Mouse (Mus musculus): ENCODE results near the gene Cd63. TPM values are rescaled to one million over a fixed set of nuclear protein-coding genes. Genes with fewer than 3 reads are reported as not detected.

Cd63 gene
- 76.2 and 79.5 TPM in 2 replicates for polyA plus RNA-seq (2012; rRNA removed)

DNA sequence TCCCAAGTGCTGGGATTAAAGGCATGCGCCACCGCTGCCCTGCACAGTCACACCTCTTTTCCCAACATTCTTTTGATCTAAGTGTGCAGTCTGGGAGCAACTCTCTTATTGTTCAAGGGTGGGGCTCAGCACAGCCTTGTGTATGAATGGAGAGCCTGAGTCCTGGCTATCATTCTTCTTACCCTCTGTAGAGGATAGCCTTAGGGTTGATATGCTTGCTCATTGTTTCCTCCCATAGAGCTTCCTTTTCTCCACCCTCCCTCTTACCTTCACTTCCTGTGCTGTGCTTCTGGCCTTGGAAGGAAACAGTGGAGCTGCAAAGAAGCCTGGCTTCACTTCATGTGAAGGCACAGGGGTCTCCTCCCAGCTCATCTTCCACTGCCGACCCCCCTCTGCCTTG lies at the start of gene Cd63:
Gene Cd63, plus strand, starts transcription at position 292 of the 400 bp plus-strand sequence.
- Histone ChIP-seq H3K4me3 (ENCODE audit: insufficient read depth, low read length) (no peak within 1 kb of the TSS), H3K27ac (ENCODE audit: insufficient read depth, low read length) (no peak within 1 kb of the TSS), H3K4me1 (ENCODE audit: control insufficient read depth, insufficient read depth, low read length) (no peaks in the 10 kb centered on the region)
- TF ChIP-seq CTCF (IDR thresholded peaks at IDR 0.05; ENCODE audit: extremely low read depth, insufficient read depth, low read length) (no peak), POLR2A (IDR thresholded peaks at IDR 0.05; ENCODE audit: extremely low read depth, insufficient read depth, low read length) (no peak)

DNA sequence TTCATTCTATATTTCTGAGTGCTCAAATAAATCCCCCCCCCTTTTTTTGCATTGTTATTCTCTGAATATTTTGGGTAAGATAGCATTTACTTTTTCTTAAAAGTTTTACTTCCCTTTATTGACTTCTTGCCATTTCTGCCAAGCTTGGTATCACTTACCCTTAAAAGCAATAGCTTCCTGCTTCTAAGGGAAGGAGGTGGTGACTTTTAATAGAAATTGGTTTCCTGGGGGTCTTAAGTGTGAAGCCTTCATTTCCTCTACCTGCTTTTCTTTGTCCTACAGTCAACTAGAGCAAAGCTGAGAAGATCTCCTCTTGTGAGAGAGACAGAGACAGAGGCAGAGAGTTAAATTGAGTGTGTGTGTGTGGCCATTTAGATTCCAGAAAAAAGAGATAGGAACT lies 39.6 kb upstream of the Cd63 start:
- no peak overlapping the region for H3K27ac ChIP-seq (ENCODE audit: insufficient read depth, low read length)
- no peak overlapping the region for H3K4me3 ChIP-seq (ENCODE audit: insufficient read depth, low read length)
- H3K4me1 ChIP-seq (ENCODE audit: control insufficient read depth, insufficient read depth, low read length), result no peaks in the 10 kb centered on the region
- no peak for TF ChIP-seq POLR2A (IDR thresholded peaks at IDR 0.05; ENCODE audit: extremely low read depth, insufficient read depth, low read length)
- no peak for TF ChIP-seq CTCF (IDR thresholded peaks at IDR 0.05; ENCODE audit: extremely low read depth, insufficient read depth, low read length)

DNA sequence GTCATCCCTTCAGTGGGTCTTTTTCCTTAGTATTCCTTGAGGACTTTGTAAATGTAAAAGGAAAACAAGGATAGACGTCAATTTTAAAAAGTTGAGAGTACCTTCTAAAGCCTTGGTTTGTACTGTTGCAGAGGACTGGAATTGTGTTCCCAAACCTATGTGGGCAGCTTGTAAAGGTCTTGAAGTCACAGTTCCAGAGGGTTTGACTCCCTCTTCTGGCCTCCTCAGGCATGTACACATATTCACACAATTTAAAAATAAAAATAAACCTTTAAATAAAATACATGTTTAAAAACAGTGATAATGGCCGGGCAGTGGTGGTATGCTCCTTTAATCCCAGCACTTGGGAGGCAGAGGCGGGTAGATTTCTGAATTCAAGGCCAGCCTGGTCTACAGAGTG lies 34.7 kb upstream of the Cd63 start:
- peak; percentile 14; the same call in 1 of the 2 replicates for TF ChIP-seq CTCF (IDR thresholded peaks at IDR 0.05; ENCODE audit: extremely low read depth, insufficient read depth, low read length)
- TF ChIP-seq POLR2A (IDR thresholded peaks at IDR 0.05; ENCODE audit: extremely low read depth, insufficient read depth, low read length), result no peak
- peaks cover 2% of the 10 kb centered on the region; the same call in 1 of the 2 replicates for H3K4me1 ChIP-seq (ENCODE audit: control insufficient read depth, insufficient read depth, low read length)
- H3K4me3 ChIP-seq (ENCODE audit: insufficient read depth, low read length), result no peak overlapping the region
- no peak overlapping the region for H3K27ac ChIP-seq (ENCODE audit: insufficient read depth, low read length)

- Histone ChIP-seq H3K27ac (ENCODE audit: insufficient read depth, low read length) (no peak overlapping the region), H3K4me3 (ENCODE audit: insufficient read depth, low read length) (no peak overlapping the region), H3K4me1 (ENCODE audit: control insufficient read depth, insufficient read depth, low read length) (peaks cover 2% of the 10 kb centered on the region; the same call in 1 of the 2 replicates)
- TF ChIP-seq POLR2A (IDR thresholded peaks at IDR 0.05; ENCODE audit: extremely low read depth, insufficient read depth, low read length) (no peak), CTCF (IDR thresholded peaks at IDR 0.05; ENCODE audit: extremely low read depth, insufficient read depth, low read length) (no peak)
Observed at GRCm38 (mm10) chr10:128866518-128866917, 34.3 kb upstream of the Cd63 start.

- TF ChIP-seq POLR2A (IDR thresholded peaks at IDR 0.05; ENCODE audit: extremely low read depth, insufficient read depth, low read length), result no peak
- no peak for TF ChIP-seq CTCF (IDR thresholded peaks at IDR 0.05; ENCODE audit: extremely low read depth, insufficient read depth, low read length)
Observed at GRCm38 (mm10) chr10:128870341-128870740, 30.4 kb upstream of the Cd63 start.

DNA sequence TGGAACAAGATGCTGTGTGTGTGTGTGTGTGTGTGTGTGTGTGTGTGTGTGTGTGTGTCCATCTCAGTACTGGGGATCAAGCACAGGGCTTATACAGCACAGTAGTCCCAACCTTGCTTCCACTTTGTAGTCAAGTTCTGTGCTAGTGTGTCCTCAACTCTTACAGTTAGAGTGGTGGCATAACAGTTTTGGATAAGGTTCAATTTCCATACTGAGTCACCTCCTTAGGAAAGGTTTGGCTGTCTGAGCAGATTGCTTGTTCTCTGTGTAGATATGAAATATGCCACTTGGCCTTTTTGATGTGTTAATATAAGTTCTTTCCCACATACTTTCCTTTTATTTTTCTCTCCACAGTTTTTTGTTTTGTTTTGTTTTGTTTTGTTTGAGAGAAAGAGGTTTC lies 22.5 kb upstream of the Cd63 start:
- no peak overlapping the region for H3K27ac ChIP-seq (ENCODE audit: insufficient read depth, low read length)
- H3K4me3 ChIP-seq (ENCODE audit: insufficient read depth, low read length), result no peak overlapping the region
- TF ChIP-seq CTCF (IDR thresholded peaks at IDR 0.05; ENCODE audit: extremely low read depth, insufficient read depth, low read length) (no peak), POLR2A (IDR thresholded peaks at IDR 0.05; ENCODE audit: extremely low read depth, insufficient read depth, low read length) (no peak)
- no peaks in the 10 kb centered on the region for H3K4me1 ChIP-seq (ENCODE audit: control insufficient read depth, insufficient read depth, low read length)

More at GRCm38 (mm10) chr10:128870341-128870740, 30.4 kb upstream of the Cd63 start:
- peaks cover 2% of the 10 kb centered on the region; the same call in 1 of the 2 replicates for H3K4me1 ChIP-seq (ENCODE audit: control insufficient read depth, insufficient read depth, low read length)
- H3K4me3 ChIP-seq (ENCODE audit: insufficient read depth, low read length), result no peak overlapping the region
- no peak overlapping the region for H3K27ac ChIP-seq (ENCODE audit: insufficient read depth, low read length)

GRCm38 (mm10) chr10:128878811-128879210 lies 22.0 kb upstream of the Cd63 start:
- no peak for TF ChIP-seq CTCF (IDR thresholded peaks at IDR 0.05; ENCODE audit: extremely low read depth, insufficient read depth, low read length)
- TF ChIP-seq POLR2A (IDR thresholded peaks at IDR 0.05; ENCODE audit: extremely low read depth, insufficient read depth, low read length), result no peak
- Histone ChIP-seq H3K27ac (ENCODE audit: insufficient read depth, low read length) (no peak overlapping the region), H3K4me3 (ENCODE audit: insufficient read depth, low read length) (no peak overlapping the region), H3K4me1 (ENCODE audit: control insufficient read depth, insufficient read depth, low read length) (no peaks in the 10 kb centered on the region)

DNA sequence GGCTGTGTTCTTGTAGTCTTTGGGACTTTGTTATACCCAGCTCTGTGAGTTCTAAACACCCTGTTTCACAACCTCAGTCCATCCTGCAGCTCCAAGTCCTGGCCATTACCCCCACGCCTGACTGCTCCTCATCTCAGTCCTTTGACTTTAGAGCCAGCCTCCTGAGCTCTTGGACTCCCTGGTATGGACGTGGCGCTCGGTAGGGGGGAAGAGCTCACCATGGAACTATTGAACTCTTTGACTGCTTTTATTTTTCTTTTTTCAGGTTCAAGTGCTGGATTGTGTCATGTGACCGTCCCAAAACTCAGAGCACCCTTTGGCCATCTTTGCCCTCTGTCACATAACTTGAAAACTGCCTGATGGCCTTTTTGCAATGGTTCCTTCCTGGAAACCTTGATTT lies 18.7 kb upstream of the Cd63 start:
- TF ChIP-seq CTCF (IDR thresholded peaks at IDR 0.05; ENCODE audit: extremely low read depth, insufficient read depth, low read length), result no peak
- no peak for TF ChIP-seq POLR2A (IDR thresholded peaks at IDR 0.05; ENCODE audit: extremely low read depth, insufficient read depth, low read length)
- Histone ChIP-seq H3K4me1 (ENCODE audit: control insufficient read depth, insufficient read depth, low read length) (no peaks in the 10 kb centered on the region), H3K27ac (ENCODE audit: insufficient read depth, low read length) (no peak overlapping the region), H3K4me3 (ENCODE audit: insufficient read depth, low read length) (no peak overlapping the region)

GRCm38 (mm10) chr10:128888941-128889827 lies 11.6 kb upstream of the Cd63 start:
- H3K4me3 ChIP-seq (ENCODE audit: insufficient read depth, low read length), result no peak overlapping the region; the same call in none of the 2 replicates
- no peaks in the 10 kb centered on the region for H3K4me1 ChIP-seq (ENCODE audit: control insufficient read depth, insufficient read depth, low read length)
- no peak overlapping the region for H3K27ac ChIP-seq (ENCODE audit: insufficient read depth, low read length)
- no peak for TF ChIP-seq POLR2A (IDR thresholded peaks at IDR 0.05; ENCODE audit: extremely low read depth, insufficient read depth, low read length)
- TF ChIP-seq CTCF (IDR thresholded peaks at IDR 0.05; ENCODE audit: extremely low read depth, insufficient read depth, low read length), result no peak

DNA sequence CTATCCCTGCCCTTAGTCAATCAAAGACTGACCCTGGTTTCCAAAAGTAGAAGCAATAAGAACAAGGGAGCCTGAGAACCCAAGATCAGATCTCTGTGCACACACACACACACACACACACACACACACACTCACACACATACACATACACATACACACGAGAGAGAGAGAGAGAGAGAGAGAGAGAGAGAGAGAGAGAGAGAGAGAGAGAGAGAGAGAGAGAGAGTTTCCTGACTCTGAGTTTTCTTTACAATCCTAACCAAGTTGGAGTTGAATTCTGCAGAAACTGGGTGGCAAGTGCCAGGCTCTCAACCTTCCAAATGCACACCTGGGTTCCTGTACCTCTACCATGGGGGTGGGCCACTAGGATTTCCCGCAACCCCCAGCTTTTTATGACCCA lies 10.9 kb upstream of the Cd63 start:
- Histone ChIP-seq H3K4me3 (ENCODE audit: insufficient read depth, low read length) (no peak overlapping the region; the same call in 1 of the 2 replicates), H3K4me1 (ENCODE audit: control insufficient read depth, insufficient read depth, low read length) (no peaks in the 10 kb centered on the region), H3K27ac (ENCODE audit: insufficient read depth, low read length) (no peak overlapping the region)
- no peak for TF ChIP-seq CTCF (IDR thresholded peaks at IDR 0.05; ENCODE audit: extremely low read depth, insufficient read depth, low read length)
- no peak for TF ChIP-seq POLR2A (IDR thresholded peaks at IDR 0.05; ENCODE audit: extremely low read depth, insufficient read depth, low read length)

Measured in cortical plate, adult 2 months (tissue).